Mouse (Mus musculus) left cerebral cortex, adult 8-10 months (tissue): ENCODE data around the gene Nfib. TPM values are rescaled to one million over a fixed set of nuclear protein-coding genes. Genes with fewer than 3 reads are reported as not detected.

ENCODE experiments used
- DNase-seq, 2 experiments: peaks; one replicate each; pipeline ENCODE4 v3.0.0; 2022; ENCODE audit warnings: low spot score in 2 of 2
- total RNA-seq, 4 experiments: library from RNA; stranded (reverse); gene quantifications; 2 replicates each; pipeline ENCODE4 v1.2.4; 2022

The Nfib gene
- total RNA-seq, 4 experiments from 2014 or later, result 70.7 to 94.9 (median 78.3) TPM

GRCm38 (mm10) chr4:82502012-82502411 lies 203.5 kb downstream of the Nfib start:
- no peak for DNase-seq

- no peak for DNase-seq
Measured at GRCm38 (mm10) chr4:82500578-82501098, 204.9 kb downstream of the Nfib start.

DNA sequence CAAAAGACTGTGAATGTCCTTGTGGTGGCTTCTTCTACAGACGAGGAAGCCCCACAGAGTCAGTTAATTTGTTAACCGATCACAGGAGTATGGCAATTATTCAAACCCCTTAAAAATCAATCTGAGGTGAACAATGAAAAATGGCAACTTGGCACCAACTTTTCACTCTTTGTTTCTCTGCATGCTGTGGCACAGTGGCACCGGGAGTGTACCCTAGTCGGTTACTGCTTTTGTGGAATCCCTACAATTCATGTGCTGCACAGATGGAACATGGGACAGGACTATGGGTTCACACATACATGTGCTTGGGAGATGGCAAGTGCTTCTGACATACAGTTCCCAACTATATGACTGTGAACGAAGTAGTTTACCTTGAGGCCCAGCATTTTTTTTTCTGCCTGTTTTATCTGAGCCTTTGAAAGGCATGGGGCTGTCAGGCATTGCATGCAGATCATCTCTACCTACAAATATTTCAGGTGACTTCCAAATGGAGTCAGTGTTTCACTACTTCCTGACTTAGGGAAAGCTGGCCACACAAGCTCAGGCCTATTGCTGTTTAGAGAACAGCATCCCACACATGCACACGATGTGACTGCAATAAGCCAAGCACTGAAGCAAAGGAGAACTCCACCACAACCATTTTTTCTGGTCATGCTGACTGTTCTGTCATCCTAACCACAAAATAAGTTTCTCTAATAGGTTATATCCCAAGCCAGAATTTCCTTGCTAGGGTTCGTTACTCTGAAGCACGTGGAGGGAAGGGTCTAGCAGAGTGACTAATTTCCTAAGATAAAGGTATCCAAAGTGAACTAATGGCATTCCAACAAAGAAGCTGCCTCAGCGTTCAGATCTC lies 205.6 kb downstream of the Nfib start:
- no peak for DNase-seq

DNA sequence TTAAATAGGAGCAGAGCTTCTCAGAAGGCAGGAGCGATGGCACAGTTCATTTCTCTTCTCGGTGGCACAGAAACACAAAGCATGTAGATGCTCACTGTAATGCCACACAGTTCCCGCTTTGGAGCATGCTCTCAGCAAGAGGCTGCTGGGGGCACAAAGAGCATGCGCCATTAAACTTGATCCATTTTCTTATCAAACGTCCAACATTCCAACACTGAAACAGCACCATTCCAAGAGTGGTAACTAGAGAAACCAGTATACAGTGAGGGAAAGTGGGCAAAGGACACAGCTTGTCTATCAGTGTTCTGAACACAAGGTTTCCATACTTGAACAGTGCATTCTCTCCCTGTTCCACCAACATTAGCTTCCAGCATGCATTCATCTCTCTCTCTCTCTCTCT lies 206.3 kb downstream of the Nfib start:
- no peak for DNase-seq

GRCm38 (mm10) chr4:82497671-82498631 lies 207.6 kb downstream of the Nfib start:
- no peak for DNase-seq

GRCm38 (mm10) chr4:82497141-82497566 lies 208.4 kb downstream of the Nfib start:
- no peak for DNase-seq

GRCm38 (mm10) chr4:82496383-82496782 lies 209.2 kb downstream of the Nfib start:
- no peak for DNase-seq

- no peak for DNase-seq
Measured at GRCm38 (mm10) chr4:82495605-82496004, 209.9 kb downstream of the Nfib start.

DNA sequence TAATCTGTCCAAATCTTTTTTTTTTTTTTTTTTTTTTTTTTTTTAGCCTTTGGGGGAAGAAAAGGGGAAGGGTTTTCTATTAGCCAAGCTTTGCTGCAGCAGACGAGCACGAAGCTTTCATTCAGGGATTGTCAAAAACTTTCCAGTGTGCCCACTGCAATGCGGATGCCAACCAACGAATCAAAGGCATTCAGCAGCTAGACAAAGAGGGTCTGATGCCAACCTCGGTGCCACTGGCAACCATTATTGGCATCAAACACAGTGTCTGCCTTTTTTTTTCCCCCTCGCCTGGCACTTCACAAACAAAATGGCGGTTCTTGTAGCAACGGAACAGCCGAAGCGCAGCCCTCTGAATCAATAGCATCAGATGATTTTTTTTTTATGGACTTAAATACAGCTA lies 210.7 kb downstream of the Nfib start:
- DNase-seq, result peak in 1 of 2 experiments; percentile 79

DNA sequence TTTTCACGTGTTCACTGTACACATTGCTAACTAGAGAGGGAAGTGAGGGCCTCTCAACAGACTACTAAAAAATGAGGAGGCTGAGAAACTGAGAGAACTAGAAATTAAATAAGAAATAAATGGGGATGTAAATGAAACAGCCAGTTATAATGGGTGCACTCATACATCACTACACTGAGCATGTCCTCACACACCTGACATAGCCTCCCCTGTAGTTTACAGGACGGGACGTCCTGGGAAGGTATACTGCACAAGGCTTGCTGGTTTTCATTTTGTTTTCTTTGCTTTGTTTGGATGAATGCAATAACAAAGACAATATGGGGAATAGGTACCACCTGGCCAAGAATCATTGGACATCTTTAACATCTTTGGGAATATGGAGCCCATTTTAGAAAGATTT lies 211.1 kb downstream of the Nfib start:
- DNase-seq, result no peak

DNA sequence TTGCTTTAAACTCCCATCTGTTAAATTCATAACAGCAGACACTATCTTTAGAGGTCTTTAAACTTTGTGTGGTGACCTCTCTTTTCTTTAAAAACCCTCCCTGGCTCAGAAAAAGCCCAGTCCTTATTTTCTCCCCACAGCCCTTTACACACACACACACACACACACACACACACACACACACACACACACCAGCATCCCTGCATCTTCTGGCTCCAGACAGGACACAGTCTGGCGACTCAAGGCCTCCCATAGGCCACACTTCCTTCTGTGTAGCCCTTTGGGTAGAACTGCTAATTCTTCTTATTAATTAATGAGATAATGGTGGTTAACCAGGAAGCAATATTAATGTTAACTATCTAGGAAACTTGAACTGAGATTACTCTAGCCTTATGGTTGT lies 211.7 kb downstream of the Nfib start:
- no peak for DNase-seq

GRCm38 (mm10) chr4:82493363-82493762 lies 212.2 kb downstream of the Nfib start:
- no peak for DNase-seq

- no peak for DNase-seq
Measured at GRCm38 (mm10) chr4:82492737-82493136, 212.8 kb downstream of the Nfib start.

DNA sequence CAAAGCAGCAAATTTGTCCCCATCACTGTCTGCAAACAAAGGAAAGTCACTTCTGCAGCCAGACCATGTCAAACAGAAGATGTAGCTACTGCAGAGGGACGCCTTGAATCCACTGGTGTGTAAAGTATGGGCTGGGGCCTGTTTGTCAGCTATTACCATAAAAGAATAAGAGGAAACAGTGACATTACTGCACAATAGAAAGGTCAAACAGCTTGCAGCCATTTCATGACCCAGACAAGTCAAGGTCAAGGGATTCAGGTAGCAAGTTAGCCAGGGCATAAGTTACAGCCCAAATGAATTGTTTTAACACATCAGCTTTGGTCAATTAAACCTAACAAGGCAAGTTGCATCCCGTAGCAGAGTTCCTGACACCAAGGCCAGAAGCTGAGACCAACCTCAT lies 215.6 kb downstream of the Nfib start:
- DNase-seq, result no peak

GRCm38 (mm10) chr4:82485910-82486309 lies 219.6 kb downstream of the Nfib start:
- DNase-seq, result no peak

- no peak for DNase-seq
Measured at GRCm38 (mm10) chr4:82483871-82484270, 221.7 kb downstream of the Nfib start.

DNA sequence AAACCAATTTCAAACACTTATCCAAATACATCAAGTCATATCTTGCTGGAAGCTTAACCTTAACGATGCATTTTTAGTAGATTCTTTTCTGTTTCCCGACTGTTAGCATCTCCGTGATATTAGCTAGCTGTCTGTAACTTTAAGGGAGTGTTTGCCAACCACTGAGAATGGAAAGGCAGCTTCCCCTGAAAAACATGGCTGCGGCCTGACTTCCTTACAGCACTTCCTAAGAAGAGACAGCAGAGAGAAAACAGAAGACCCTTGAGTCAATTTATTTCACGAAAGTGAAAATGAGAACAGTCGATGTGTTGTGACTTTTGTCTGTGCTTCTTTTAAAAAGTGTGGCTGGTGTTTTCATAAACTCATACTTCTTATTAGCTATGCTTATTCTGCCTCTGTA lies 222.3 kb downstream of the Nfib start:
- no peak for DNase-seq

- no peak for DNase-seq
Measured at GRCm38 (mm10) chr4:82480635-82481034, 224.9 kb downstream of the Nfib start.

GRCm38 (mm10) chr4:82479394-82479793 lies 226.2 kb downstream of the Nfib start:
- DNase-seq, result no peak

DNA sequence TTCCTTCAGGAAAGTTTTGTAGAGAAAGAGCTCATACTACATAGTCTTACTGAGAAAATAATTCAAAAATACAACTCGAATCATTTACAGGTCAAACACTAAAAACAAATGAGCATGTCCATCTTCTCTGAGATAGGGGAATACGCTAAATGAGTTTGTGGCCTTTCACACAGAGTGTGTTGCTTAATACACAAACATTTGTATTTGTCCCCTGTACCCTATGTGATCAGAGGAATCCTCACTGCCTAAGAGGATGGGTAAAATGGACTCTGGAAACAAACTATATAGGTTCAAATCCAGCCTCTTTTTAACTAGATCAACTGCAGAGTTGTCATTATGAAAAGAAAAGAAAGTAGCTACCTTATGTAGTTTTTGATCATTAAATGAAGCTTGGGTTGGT lies 227.8 kb downstream of the Nfib start:
- no peak for DNase-seq

GRCm38 (mm10) chr4:82476411-82476810 lies 229.1 kb downstream of the Nfib start:
- no peak for DNase-seq

DNA sequence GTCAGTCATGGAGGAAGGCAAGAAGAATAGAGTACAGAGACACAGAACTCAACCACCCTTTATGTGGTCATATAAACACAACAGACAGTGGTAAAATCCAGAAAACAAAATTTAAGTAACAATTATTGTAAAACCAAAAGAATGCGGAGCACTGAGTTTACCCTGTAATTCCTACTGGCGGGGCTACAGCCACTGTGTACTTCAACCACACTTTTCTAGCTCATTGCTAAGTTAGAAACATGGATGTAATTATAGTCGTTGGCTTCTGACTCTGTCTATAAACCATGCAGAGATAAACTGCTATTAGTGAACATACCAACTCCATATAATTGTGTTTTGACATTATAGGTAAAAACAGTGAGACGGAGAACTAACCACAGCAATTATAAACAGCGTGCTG lies 231.2 kb downstream of the Nfib start:
- DNase-seq, result no peak
